Mouse (Mus musculus) left cerebral cortex, adult 2 months (tissue): ENCODE data around the gene Sun2. TPM values are rescaled to one million over a fixed set of nuclear protein-coding genes. Genes with fewer than 3 reads are reported as not detected.

Experiments used
- DNase-seq, 2 experiments: peaks; one replicate each; pipeline ENCODE4 v3.0.0; 2021 to 2022; ENCODE audit warnings: low spot score in 2 of 2, mixed read lengths in 1 of 2; ENCODE audit errors: extremely low spot score in 1 of 2
- H3K27ac ChIP-seq: fragments of 200-600 bp; 2 replicates; pipeline ENCODE4 v1.8.1; 2022
- H3K4me3 ChIP-seq: fragments of 200-600 bp; 2 replicates; pipeline ENCODE4 v1.8.1; 2022
- CTCF ChIP-seq: fragments of 200-600 bp; IDR thresholded peaks from 2 replicates; pipeline ENCODE4 v1.8.1; 2022; ENCODE audit warnings: antibody characterized with exemption, mild to moderate bottlenecking, moderate library complexity
- intact Hi-C: fragments of 180-260 bp; cut with DNase I; formaldehyde crosslinking; loops from one replicate; pipeline ENCODE4 v1.15.1; 2025
- total RNA-seq, 2 experiments: library from RNA; stranded (reverse); gene quantifications; 2 replicates each; pipeline ENCODE4 v1.2.3; 2021

The Sun2 gene
- total RNA-seq, 2 experiments from 2014 or later, result 43.9 to 46.5 TPM

- intact Hi-C loops, result no loop called here
- TF ChIP-seq CTCF, result no peak
- Histone ChIP-seq H3K27ac (no peak overlapping the region), H3K4me3 (peak overlapping the region; percentile 74; the same call in 1 of the 2 replicates)
- DNase-seq, result no peak
Measured at GRCm38 (mm10) chr15:79740739-79741138, 1.6 kb downstream of the Sun2 start.

- no peak for TF ChIP-seq CTCF
- peak overlapping the region; percentile 88 for H3K27ac ChIP-seq
- no peak for DNase-seq
- intact Hi-C loops, result no loop called here
- no peak overlapping the region for H3K4me3 ChIP-seq
Measured at GRCm38 (mm10) chr15:79734311-79734710, 8.0 kb downstream of the Sun2 start.

GRCm38 (mm10) chr15:79733640-79734039 is 8.7 kb downstream of the Sun2 start:
- TF ChIP-seq CTCF, result no peak
- no peak overlapping the region for H3K27ac ChIP-seq

GRCm38 (mm10) chr15:79733192-79733591 is 9.1 kb downstream of the Sun2 start:
- intact Hi-C loops, result no loop called here
- H3K4me3 ChIP-seq, result no peak overlapping the region

More at GRCm38 (mm10) chr15:79733640-79734039, 8.7 kb downstream of the Sun2 start:
- DNase-seq, result no peak
- H3K4me3 ChIP-seq, result no peak overlapping the region
- intact Hi-C loops, result no loop called here

GRCm38 (mm10) chr15:79731554-79731953 is 10.8 kb downstream of the Sun2 start:
- intact Hi-C loops, result no loop called here
- no peak overlapping the region for H3K27ac ChIP-seq
- no peak overlapping the region for H3K4me3 ChIP-seq
- no peak for DNase-seq
- TF ChIP-seq CTCF, result no peak

More at GRCm38 (mm10) chr15:79733192-79733591, 9.1 kb downstream of the Sun2 start:
- H3K27ac ChIP-seq, result no peak overlapping the region
- no peak for DNase-seq
- no peak for TF ChIP-seq CTCF

- intact Hi-C loops, result no loop called here
- no peak for TF ChIP-seq CTCF
- H3K4me3 ChIP-seq, result no peak overlapping the region
- H3K27ac ChIP-seq, result peak overlapping the region; percentile 50
- DNase-seq, result no peak
Measured at GRCm38 (mm10) chr15:79728731-79729388, 13.5 kb downstream of the Sun2 start.

- no peak for DNase-seq
- TF ChIP-seq CTCF, result no peak
- Histone ChIP-seq H3K4me3 (no peak overlapping the region), H3K27ac (peak overlapping the region; percentile 50)
- intact Hi-C loops, result no loop called here
Measured at GRCm38 (mm10) chr15:79728311-79728710, 14.0 kb downstream of the Sun2 start.

GRCm38 (mm10) chr15:79727840-79728239 is 14.5 kb downstream of the Sun2 start:
- no peak overlapping the region for H3K27ac ChIP-seq
- no peak overlapping the region for H3K4me3 ChIP-seq
- TF ChIP-seq CTCF, result no peak
- DNase-seq, result no peak
- intact Hi-C loops, result no loop called here

GRCm38 (mm10) chr15:79725190-79725789 is 17.0 kb downstream of the Sun2 start:
- peak; percentile 52 to 62 for DNase-seq
- Histone ChIP-seq H3K27ac (peak overlapping the region; percentile 64), H3K4me3 (no peak overlapping the region)
- TF ChIP-seq CTCF, result no peak
- intact Hi-C loops, result no loop called here

GRCm38 (mm10) chr15:79723439-79723838 is 18.9 kb downstream of the Sun2 start:
- peak; percentile 63 for TF ChIP-seq CTCF
- Histone ChIP-seq H3K4me3 (no peak overlapping the region), H3K27ac (no peak overlapping the region)
- DNase-seq, result no peak
- intact Hi-C loops, result no loop called here

- no peak for TF ChIP-seq CTCF
- intact Hi-C loops, result no loop called here
- no peak overlapping the region for H3K27ac ChIP-seq
- no peak overlapping the region for H3K4me3 ChIP-seq
- DNase-seq, result no peak
Measured at GRCm38 (mm10) chr15:79720796-79721195, 21.5 kb downstream of the Sun2 start.

GRCm38 (mm10) chr15:79720267-79720666 is 22.1 kb downstream of the Sun2 start:
- H3K4me3 ChIP-seq, result no peak overlapping the region
- TF ChIP-seq CTCF, result no peak
- no peak for DNase-seq
- intact Hi-C loops, result no loop called here
- H3K27ac ChIP-seq, result no peak overlapping the region

- no peak for TF ChIP-seq CTCF
- intact Hi-C loops, result no loop called here
- no peak for DNase-seq
- no peak overlapping the region for H3K4me3 ChIP-seq
- no peak overlapping the region for H3K27ac ChIP-seq
Measured at GRCm38 (mm10) chr15:79716710-79717109, 25.6 kb downstream of the Sun2 start.
